Mouse (Mus musculus): ENCODE data around the gene Gm21970. TPM values are rescaled to one million over a fixed set of nuclear protein-coding genes. Genes with fewer than 3 reads are reported as not detected.
A peak's percentile ranks its signal among the peaks of the same experiment; 100 is the strongest.

Gm21970 gene
- polyA plus RNA-seq, 1 experiment from 2014 or later = not detected

- Histone ChIP-seq H3K27me3 (ENCODE audit: control insufficient read depth, insufficient read depth, low read length) (no peaks in the 10 kb centered on the region), H3K27ac (ENCODE audit: low read depth, low read length) (no peak overlapping the region), H3K4me3 (ENCODE audit: low read depth, low read length) (no peak overlapping the region), H3K9ac (ENCODE audit: low read depth, low read length) (no peak overlapping the region), H3K4me2 (no peak overlapping the region), H3K36me3 (ENCODE audit: control insufficient read depth, insufficient read depth, low read length) (peaks cover 20% of the 10 kb centered on the region), H3K9me3 (replicated peaks; ENCODE audit: control insufficient read depth, low read length) (no peaks in the 10 kb centered on the region), H3K4me1 (ENCODE audit: control insufficient read depth, insufficient read depth, low read length) (no peaks in the 10 kb centered on the region; the same call in 1 of the 2 replicates)
- ATAC-seq (replicated peaks; ENCODE audit: insufficient number of reproducible peaks, low FRiP score, low TSS enrichment) = no peak
- WGBS (ENCODE audit: insufficient replicate concordance) = 87% methylated on average over 9 of the region's 9 CpGs
Observed at GRCm38 (mm10) chr16:91415391-91416189, 24.1 kb downstream of the Gm21970 start.

GRCm38 (mm10) chr16:91416357-91416756 is 24.8 kb downstream of the Gm21970 start:
- peak overlapping the region; percentile 47; the same call in 1 of the 2 replicates for H3K27ac ChIP-seq (ENCODE audit: low read depth, low read length)
- H3K4me2 ChIP-seq = no peak overlapping the region
- no peak overlapping the region for H3K4me3 ChIP-seq (ENCODE audit: low read depth, low read length)
- no peak overlapping the region for H3K9ac ChIP-seq (ENCODE audit: low read depth, low read length)
- H3K27me3 ChIP-seq (ENCODE audit: control insufficient read depth, insufficient read depth, low read length) = no peaks in the 10 kb centered on the region
- no peaks in the 10 kb centered on the region for H3K9me3 ChIP-seq (replicated peaks; ENCODE audit: control insufficient read depth, low read length)
- ATAC-seq (replicated peaks; ENCODE audit: insufficient number of reproducible peaks, low FRiP score, low TSS enrichment) = no peak
- 94% methylated on average over 6 of the region's 6 CpGs for WGBS (ENCODE audit: insufficient replicate concordance)
- peaks cover 22% of the 10 kb centered on the region for H3K36me3 ChIP-seq (ENCODE audit: control insufficient read depth, insufficient read depth, low read length)
- H3K4me1 ChIP-seq (ENCODE audit: control insufficient read depth, insufficient read depth, low read length) = no peaks in the 10 kb centered on the region; the same call in 1 of the 2 replicates

DNA sequence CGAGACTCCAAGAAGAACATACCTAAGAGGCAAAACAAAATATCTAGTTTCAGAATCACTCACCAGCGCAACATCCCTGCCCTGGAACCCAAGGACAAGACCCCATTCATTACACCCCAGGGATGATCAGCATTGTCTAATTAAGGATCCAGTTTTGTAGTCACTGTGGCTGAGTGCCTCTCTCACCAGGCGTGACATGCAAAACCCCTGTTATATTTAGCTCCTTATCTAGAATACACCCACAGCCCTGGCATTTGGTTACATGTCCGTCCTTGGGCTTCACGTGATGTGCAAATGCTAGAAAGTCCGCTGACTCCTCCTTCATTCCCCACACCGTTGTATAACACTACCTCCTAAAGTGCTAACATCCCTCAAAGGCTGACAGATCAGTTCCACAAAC is 25.4 kb downstream of the Gm21970 start:
- Histone ChIP-seq H3K9ac (ENCODE audit: low read depth, low read length) (no peak overlapping the region), H3K4me2 (peak overlapping the region; percentile 2; the same call in 1 of the 2 replicates), H3K27ac (ENCODE audit: low read depth, low read length) (peak overlapping the region; percentile 47), H3K9me3 (replicated peaks; ENCODE audit: control insufficient read depth, low read length) (no peaks in the 10 kb centered on the region), H3K4me3 (ENCODE audit: low read depth, low read length) (no peak overlapping the region), H3K36me3 (ENCODE audit: control insufficient read depth, insufficient read depth, low read length) (peaks cover 22% of the 10 kb centered on the region), H3K4me1 (ENCODE audit: control insufficient read depth, insufficient read depth, low read length) (no peaks in the 10 kb centered on the region; the same call in 1 of the 2 replicates), H3K27me3 (ENCODE audit: control insufficient read depth, insufficient read depth, low read length) (no peaks in the 10 kb centered on the region)
- ATAC-seq (replicated peaks; ENCODE audit: insufficient number of reproducible peaks, low FRiP score, low TSS enrichment) = peak; percentile 63
- 34% methylated on average over 7 of the region's 7 CpGs for WGBS (ENCODE audit: insufficient replicate concordance)

GRCm38 (mm10) chr16:91418531-91418930 is 27.0 kb downstream of the Gm21970 start:
- no peaks in the 10 kb centered on the region for H3K9me3 ChIP-seq (replicated peaks; ENCODE audit: control insufficient read depth, low read length)
- 83% methylated on average over 5 of the region's 5 CpGs for WGBS (ENCODE audit: insufficient replicate concordance)
- H3K27ac ChIP-seq (ENCODE audit: low read depth, low read length) = no peak overlapping the region
- peaks cover 19% of the 10 kb centered on the region for H3K36me3 ChIP-seq (ENCODE audit: control insufficient read depth, insufficient read depth, low read length)
- no peak overlapping the region for H3K4me2 ChIP-seq
- no peaks in the 10 kb centered on the region; the same call in 1 of the 2 replicates for H3K4me1 ChIP-seq (ENCODE audit: control insufficient read depth, insufficient read depth, low read length)
- no peaks in the 10 kb centered on the region for H3K27me3 ChIP-seq (ENCODE audit: control insufficient read depth, insufficient read depth, low read length)
- no peak overlapping the region for H3K4me3 ChIP-seq (ENCODE audit: low read depth, low read length)
- no peak for ATAC-seq (replicated peaks; ENCODE audit: insufficient number of reproducible peaks, low FRiP score, low TSS enrichment)
- no peak overlapping the region for H3K9ac ChIP-seq (ENCODE audit: low read depth, low read length)

DNA sequence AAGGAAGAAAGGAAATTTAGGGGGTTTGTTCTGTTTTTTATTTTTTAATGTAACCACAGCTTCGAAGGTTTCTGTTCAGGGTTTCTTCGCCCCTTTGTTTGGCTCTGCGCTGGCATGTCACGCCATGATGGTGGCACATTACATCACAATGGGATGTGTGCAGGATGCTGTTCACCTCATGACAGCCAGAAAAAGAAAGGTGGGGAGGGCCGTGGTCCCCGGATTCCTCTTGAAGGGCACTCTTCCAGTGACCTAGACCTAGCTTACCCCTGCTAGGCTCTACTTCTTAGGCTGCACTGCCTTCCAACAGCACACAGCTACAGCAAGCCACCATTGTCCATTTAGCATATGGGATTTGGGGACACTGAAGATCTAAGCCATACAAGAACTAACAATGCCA is 34.3 kb downstream of the Gm21970 start:
- no peak for ATAC-seq (replicated peaks; ENCODE audit: insufficient number of reproducible peaks, low FRiP score, low TSS enrichment)
- Histone ChIP-seq H3K9ac (ENCODE audit: low read depth, low read length) (no peak overlapping the region), H3K27me3 (ENCODE audit: control insufficient read depth, insufficient read depth, low read length) (no peaks in the 10 kb centered on the region), H3K9me3 (replicated peaks; ENCODE audit: control insufficient read depth, low read length) (0 out of 2 replicates have a peak, but pooled peaks cover 4% of the 10 kb centered on the region), H3K4me2 (no peak overlapping the region), H3K4me1 (ENCODE audit: control insufficient read depth, insufficient read depth, low read length) (no peaks in the 10 kb centered on the region), H3K36me3 (ENCODE audit: control insufficient read depth, insufficient read depth, low read length) (peaks cover 16% of the 10 kb centered on the region), H3K27ac (ENCODE audit: low read depth, low read length) (no peak overlapping the region), H3K4me3 (ENCODE audit: low read depth, low read length) (no peak overlapping the region)
- WGBS (ENCODE audit: insufficient replicate concordance) = 95% methylated on average over 6 of the region's 6 CpGs

- H3K36me3 ChIP-seq (ENCODE audit: control insufficient read depth, insufficient read depth, low read length) = peaks cover 16% of the 10 kb centered on the region
- no peaks in the 10 kb centered on the region for H3K27me3 ChIP-seq (ENCODE audit: control insufficient read depth, insufficient read depth, low read length)
- 82% methylated on average over 4 of the region's 4 CpGs for WGBS (ENCODE audit: insufficient replicate concordance)
- H3K4me2 ChIP-seq = no peak overlapping the region
- H3K9me3 ChIP-seq (replicated peaks; ENCODE audit: control insufficient read depth, low read length) = 0 out of 2 replicates have a peak, but pooled peaks cover 4% of the 10 kb centered on the region
- no peak overlapping the region for H3K27ac ChIP-seq (ENCODE audit: low read depth, low read length)
- H3K9ac ChIP-seq (ENCODE audit: low read depth, low read length) = no peak overlapping the region
- no peak overlapping the region for H3K4me3 ChIP-seq (ENCODE audit: low read depth, low read length)
- no peak for ATAC-seq (replicated peaks; ENCODE audit: insufficient number of reproducible peaks, low FRiP score, low TSS enrichment)
- H3K4me1 ChIP-seq (ENCODE audit: control insufficient read depth, insufficient read depth, low read length) = no peaks in the 10 kb centered on the region
Observed at GRCm38 (mm10) chr16:91426586-91426985, 35.1 kb downstream of the Gm21970 start.

- WGBS (ENCODE audit: insufficient replicate concordance) = 59% methylated on average over 5 of the region's 5 CpGs
Observed at GRCm38 (mm10) chr16:91427461-91427860, 35.9 kb downstream of the Gm21970 start.

DNA sequence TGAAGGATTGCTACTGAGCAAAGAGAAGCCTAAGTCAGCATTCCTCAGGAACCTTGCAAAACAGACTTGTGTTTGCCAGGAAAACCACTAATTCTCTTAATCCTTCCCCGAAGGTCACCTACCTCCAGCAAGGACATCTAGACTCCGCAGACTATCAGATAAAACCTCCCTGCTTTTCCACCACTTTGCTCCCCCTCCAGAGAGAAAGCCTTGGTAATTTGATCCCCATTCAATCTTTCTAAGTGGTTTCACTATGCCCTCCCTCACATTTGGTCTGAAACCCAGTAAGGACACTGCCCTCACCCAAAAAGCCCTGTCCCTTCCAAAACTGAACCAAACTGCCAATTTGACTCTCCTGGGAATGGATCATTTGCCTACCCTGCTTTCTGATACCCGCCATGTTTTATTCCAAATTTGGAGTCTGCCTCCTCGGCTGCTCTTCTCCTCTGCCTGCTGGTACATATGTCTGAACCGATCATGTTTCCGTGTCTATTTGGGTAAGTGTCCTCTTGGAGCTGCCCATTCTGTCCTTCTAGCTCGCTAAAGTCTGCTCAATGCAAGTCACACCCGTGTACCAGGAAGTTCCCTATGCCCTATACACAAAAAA is 36.8 kb downstream of the Gm21970 start:
- H3K27me3 ChIP-seq (ENCODE audit: control insufficient read depth, insufficient read depth, low read length) = no peaks in the 10 kb centered on the region
- WGBS (ENCODE audit: insufficient replicate concordance) = 64% methylated on average over 8 of the region's 8 CpGs
- ATAC-seq (replicated peaks; ENCODE audit: insufficient number of reproducible peaks, low FRiP score, low TSS enrichment) = no peak

More at GRCm38 (mm10) chr16:91427461-91427860, 35.9 kb downstream of the Gm21970 start:
- Histone ChIP-seq H3K27ac (ENCODE audit: low read depth, low read length) (no peak overlapping the region), H3K4me1 (ENCODE audit: control insufficient read depth, insufficient read depth, low read length) (no peaks in the 10 kb centered on the region), H3K4me3 (ENCODE audit: low read depth, low read length) (no peak overlapping the region), H3K9ac (ENCODE audit: low read depth, low read length) (no peak overlapping the region), H3K36me3 (ENCODE audit: control insufficient read depth, insufficient read depth, low read length) (peaks cover 16% of the 10 kb centered on the region), H3K27me3 (ENCODE audit: control insufficient read depth, insufficient read depth, low read length) (no peaks in the 10 kb centered on the region), H3K9me3 (replicated peaks; ENCODE audit: control insufficient read depth, low read length) (0 out of 2 replicates have a peak, but pooled peaks cover 4% of the 10 kb centered on the region), H3K4me2 (no peak overlapping the region)
- no peak for ATAC-seq (replicated peaks; ENCODE audit: insufficient number of reproducible peaks, low FRiP score, low TSS enrichment)

More for the DNA sequence above, 36.8 kb downstream of the Gm21970 start:
- Histone ChIP-seq H3K9ac (ENCODE audit: low read depth, low read length) (no peak overlapping the region), H3K27ac (ENCODE audit: low read depth, low read length) (no peak overlapping the region), H3K4me3 (ENCODE audit: low read depth, low read length) (no peak overlapping the region), H3K4me2 (no peak overlapping the region), H3K4me1 (ENCODE audit: control insufficient read depth, insufficient read depth, low read length) (no peaks in the 10 kb centered on the region), H3K36me3 (ENCODE audit: control insufficient read depth, insufficient read depth, low read length) (peaks cover 16% of the 10 kb centered on the region), H3K9me3 (replicated peaks; ENCODE audit: control insufficient read depth, low read length) (0 out of 2 replicates have a peak, but pooled peaks cover 4% of the 10 kb centered on the region)
